Mouse (Mus musculus): ENCODE measurements around the gene Ccdc180.

The Ccdc180 gene

DNA sequence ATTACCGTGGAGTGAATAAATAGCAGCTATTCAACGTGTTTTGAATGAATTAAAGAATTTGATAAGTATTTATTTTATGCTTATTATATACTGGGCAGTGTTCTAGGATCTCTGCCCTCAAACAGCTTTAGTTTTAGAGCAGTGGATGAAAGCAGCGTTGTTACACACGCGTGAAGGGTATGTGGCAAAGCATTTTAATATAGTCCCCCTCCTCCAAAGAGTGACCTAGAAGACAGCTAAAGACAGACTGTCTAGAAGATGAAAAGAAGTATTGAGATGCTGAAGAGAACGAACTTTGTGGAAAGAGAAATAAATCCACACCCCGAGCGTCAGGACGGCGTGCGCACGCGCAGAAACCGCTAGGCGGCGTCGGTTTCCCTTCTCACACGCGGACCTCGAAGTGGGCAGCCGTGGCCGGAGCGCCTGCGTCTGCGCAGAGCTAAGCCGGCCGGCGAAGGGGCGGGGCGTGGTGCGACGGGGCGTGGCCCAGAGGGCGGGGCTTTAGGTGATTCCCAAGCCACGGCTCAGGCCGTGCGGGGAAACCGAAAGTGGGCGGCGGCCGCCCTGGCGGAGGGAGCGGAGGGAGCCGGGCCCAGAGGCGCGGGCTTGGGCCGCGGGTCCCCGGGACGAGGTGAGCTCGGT is 81.8 kb downstream of the Ccdc180 start:
- DNase-seq (ENCODE audit: low read depth): peak; percentile 85

DNA sequence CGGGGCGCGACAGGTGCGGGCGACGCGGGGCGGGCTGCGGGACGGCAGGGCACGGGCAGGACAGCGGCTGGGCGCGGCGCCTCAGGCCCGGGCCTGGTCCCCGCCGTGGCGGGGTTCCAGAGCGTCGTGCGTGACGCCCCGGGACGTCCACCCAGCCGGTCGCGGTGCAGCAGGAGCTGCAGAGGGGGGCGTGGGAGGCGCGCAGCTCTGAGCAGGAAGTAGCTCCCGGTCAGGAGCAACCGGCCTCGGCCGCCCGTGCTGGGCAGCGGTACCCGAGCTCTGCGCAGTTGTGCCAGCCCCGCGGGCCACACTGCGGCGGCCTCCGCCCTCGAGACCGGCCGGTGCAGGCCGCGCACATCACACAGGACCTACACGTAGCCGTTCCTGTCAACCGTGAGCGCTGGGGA is 82.3 kb downstream of the Ccdc180 start:
- DNase-seq (ENCODE audit: low read depth): peak; percentile 47

DNA sequence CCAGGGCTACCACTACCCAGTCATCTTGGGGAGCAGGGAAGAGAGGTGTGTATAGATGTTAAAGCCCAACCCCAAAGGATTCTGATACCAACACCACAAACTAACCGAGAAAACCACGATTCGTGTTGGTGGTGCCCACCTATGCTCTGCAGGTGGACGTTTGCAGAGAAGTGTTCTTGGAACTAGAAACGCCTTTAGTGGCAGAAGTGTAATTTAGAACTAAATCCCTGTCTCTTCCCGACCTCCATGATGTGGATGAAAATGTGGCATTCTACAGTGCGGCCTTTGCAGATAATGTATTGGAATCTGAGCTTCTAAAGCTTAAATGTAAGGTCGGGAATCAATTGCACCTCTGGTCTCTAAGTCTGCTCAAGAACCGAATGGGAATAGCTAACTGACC is 82.8 kb downstream of the Ccdc180 start:
- no peak for DNase-seq (ENCODE audit: low read depth)

DNA sequence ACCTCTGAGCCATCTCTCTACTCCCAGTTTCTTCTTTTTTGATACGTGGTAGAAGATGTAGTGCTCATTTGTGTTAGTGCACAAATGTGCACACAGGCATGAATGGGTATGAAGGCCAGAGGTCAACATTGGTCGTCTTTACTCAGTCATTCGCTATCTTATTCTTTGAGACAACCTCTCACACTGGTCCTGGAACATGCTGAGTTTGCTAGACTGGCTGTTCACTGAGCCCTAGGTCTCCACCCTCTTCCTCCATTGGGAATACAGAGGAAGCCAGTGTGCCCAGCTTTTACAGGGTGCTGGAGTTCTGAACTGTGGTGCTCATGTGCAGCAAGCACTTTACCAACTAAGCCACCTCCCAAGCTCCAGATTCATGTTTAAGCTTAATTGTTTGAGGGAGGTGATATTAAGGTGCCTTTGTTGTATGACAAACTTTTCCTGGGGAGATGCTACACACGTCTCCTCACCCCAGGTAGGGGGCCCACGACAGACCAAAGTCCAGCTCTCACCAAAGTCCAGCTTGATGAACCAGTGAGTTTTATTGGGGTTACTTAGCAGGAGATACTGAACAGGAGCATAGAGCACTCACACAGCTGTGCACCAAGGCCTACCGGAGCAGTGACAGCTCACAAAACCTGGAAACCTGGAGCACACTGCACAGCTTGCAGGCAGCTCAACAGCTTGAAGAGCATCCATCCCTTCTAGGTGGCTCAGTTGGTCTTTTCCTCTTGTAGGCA is 87.0 kb downstream of the Ccdc180 start:
- no peak for DNase-seq (ENCODE audit: low read depth)

DNA sequence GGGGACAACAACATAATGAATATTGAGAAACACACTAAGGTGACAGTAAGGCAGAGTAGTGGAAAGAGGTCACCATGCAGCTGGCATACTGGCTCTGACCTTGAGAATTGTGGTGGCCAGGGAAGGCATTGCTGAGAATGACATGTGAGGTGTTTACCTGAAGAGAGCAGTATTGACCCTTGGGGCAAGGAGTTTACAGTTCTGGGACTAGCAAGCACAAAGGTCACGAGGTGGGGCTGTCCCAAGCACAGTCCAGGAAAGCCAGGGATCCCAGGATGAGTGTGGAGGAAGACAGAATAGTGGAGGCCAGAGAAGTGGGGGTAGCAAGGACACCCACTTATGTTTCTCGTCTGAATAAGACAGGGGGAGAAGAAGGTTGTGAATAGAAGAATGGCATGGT is 89.8 kb downstream of the Ccdc180 start:
- no peak for DNase-seq (ENCODE audit: low read depth)

DNA sequence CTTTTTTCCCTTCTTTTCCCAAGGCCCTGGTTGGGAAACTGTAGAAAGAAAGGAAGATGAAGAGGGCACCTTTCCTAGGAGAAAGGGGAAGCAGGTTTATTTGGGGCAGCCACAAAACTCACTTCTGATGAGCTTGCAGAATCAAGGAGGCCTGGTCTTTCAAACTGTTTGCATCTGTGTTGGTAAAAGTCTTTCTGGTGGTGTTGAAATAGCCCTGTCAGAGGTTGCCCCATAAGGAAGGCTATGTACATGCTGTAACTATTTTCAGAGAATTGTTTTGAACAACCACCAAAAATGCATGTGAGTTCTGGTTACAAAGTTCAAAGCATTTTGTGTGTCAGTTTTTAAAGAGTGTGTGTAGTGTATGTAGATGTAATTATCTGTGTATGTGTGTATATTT is 91.0 kb downstream of the Ccdc180 start:
- no peak for DNase-seq (ENCODE audit: low read depth)

DNA sequence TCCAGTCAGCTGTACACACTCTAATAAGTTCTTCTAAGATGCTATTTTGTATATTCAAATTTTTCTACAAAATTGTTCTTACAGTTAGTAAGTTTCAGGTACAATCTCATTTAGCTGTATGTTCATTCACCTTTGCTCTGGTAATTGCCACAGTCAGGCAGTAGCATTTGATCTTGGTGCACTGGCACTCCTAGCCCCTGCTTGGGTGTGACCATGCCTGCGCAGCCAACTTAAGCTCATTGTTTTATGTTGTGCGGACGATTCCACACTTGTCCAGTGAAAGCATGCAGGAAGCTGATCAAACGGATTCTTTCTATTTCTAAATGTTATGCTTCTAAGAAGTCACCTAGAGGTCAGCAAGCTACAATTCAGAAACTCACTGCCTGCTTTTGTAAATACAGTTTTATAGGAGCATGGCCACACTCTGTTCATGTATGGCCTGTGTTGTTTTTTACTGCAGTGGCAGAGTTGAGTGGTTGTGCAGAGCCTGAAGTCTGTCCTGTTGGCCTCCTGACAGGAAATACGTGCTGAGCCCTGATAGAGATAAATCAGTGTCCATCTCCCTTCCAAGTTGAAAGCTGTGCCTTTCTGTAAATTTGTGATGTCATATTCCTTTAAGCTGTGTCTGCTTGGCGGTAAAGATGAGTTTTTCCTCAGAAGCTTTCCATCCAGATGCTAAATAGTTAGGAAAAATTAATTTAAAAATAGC is 100.5 kb downstream of the Ccdc180 start:
- no peak for DNase-seq (ENCODE audit: low read depth)

DNA sequence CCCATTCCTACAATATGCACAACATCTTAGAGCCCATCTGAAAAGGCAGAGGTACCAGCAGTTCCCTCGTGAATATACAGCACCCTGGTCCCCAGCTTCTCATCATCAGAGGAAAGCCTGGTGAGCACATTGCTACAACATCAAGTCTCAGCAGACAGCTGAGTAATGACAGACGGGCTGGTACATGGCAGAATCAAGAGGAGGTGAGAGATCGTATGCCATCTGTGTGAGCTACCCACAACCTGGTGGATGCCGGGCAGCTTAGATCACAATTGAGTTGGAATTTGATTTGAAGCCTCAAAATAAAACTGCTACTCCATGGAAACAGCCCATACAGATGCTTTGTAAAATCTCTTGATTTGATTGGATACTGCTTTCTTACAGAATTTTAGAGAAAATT is 108.4 kb downstream of the Ccdc180 start:
- no peak for DNase-seq (ENCODE audit: low read depth)

Data from induced T-regulatory cell, adult 2 months (primary cell).